Mouse (Mus musculus) forebrain, postnatal 0 days (tissue): ENCODE measurements at regions not wholly inside any gene's neighbourhood (a gene's known extent, or its start where the extent isn't known, plus 50 kb on each side); places are given as distances from the start of the nearest gene placed in this dataset.

ENCODE experiments used
- ATAC-seq: fragments of 200-750 bp; cut with Nextera tagmentation; 2 replicates; pipeline ENCODE4 v1.8.0; 2017; ENCODE audit warnings: mild to moderate bottlenecking, moderate library complexity
- DNase-seq: peaks from one replicate; pipeline ENCODE4 v3.0.0-alpha.2; 2015
- H3K27ac ChIP-seq: fragments of 300-500 bp; sonication (generic); 2 replicates; pipeline ENCODE4 v1.5.1; 2014; ENCODE audit warnings: low read depth, mild to moderate bottlenecking, antibody characterized with exemption, low read length, moderate library complexity, mixed read lengths
- H3K27me3 ChIP-seq: fragments of 300-500 bp; sonication (generic); 2 replicates; pipeline ENCODE4 v1.6.1; 2014; ENCODE audit warnings: mild to moderate bottlenecking, low read length, mixed read lengths; ENCODE audit not compliant: insufficient read depth
- H3K36me3 ChIP-seq: fragments of 300-500 bp; sonication (generic); 2 replicates; pipeline ENCODE4 v1.6.1; 2014; ENCODE audit warnings: mild to moderate bottlenecking, moderate library complexity; ENCODE audit not compliant: insufficient read depth
- H3K4me1 ChIP-seq: fragments of 300-500 bp; sonication (generic); 2 replicates; pipeline ENCODE4 v1.6.1; 2014; ENCODE audit warnings: antibody characterized with exemption; ENCODE audit not compliant: insufficient read depth
- H3K4me2 ChIP-seq: fragments of 300-500 bp; sonication (generic); 2 replicates; pipeline ENCODE4 v1.6.1; 2014; ENCODE audit warnings: low read depth, mild to moderate bottlenecking, moderate library complexity
- H3K4me3 ChIP-seq: fragments of 300-500 bp; sonication (generic); 2 replicates; pipeline ENCODE4 v1.5.1; 2014; ENCODE audit warnings: low read depth, low read length, mixed read lengths
- H3K9ac ChIP-seq: fragments of 300-500 bp; sonication (generic); 2 replicates; pipeline ENCODE4 v1.6.1; 2014; ENCODE audit warnings: mild to moderate bottlenecking
- H3K9me3 ChIP-seq: fragments of 300-500 bp; sonication (generic); 2 replicates; pipeline ENCODE4 v1.6.1; 2016; ENCODE audit warnings: low read length
- CTCF ChIP-seq: sonication (generic); IDR thresholded peaks from 2 replicates; pipeline ENCODE4 v1.5.1; 2016; ENCODE audit warnings: antibody characterized with exemption, control low read depth, low read depth
- WGBS: fragments of 180-500 bp; shearing (Covaris S2); extraction: QIAGEN DNeasy Blood & Tissue Kit; methylation state at CpG from one replicate; pipeline ENCODE4 v1.1.7; 2014; 5-methylcytosine and 5-hydroxymethylcytosine counted together

GRCm38 (mm10) chr1:61198549-61199062 lies 220.9 kb downstream of the Icos start:
- ATAC-seq: no peak
- Histone ChIP-seq H3K4me3 (no peak overlapping the region), H3K4me2 (no peak overlapping the region), H3K36me3 (no peaks in the 10 kb centered on the region), H3K4me1 (no peaks in the 10 kb centered on the region), H3K27ac (no peak overlapping the region), H3K27me3 (no peaks in the 10 kb centered on the region), H3K9ac (no peak overlapping the region), H3K9me3 (no peaks in the 10 kb centered on the region)
- TF ChIP-seq CTCF: no peak
- peak; percentile 46 for DNase-seq
- WGBS: 50% methylated on average over 3 of the region's 3 CpGs

- no peak for ATAC-seq
- no peak for DNase-seq
- Histone ChIP-seq H3K36me3 (no peaks in the 10 kb centered on the region), H3K4me1 (peaks cover 2% of the 10 kb centered on the region; the same call in 1 of the 2 replicates), H3K4me3 (no peak overlapping the region), H3K4me2 (no peak overlapping the region), H3K9ac (no peak overlapping the region), H3K27ac (no peak overlapping the region), H3K9me3 (no peaks in the 10 kb centered on the region), H3K27me3 (no peaks in the 10 kb centered on the region)
- TF ChIP-seq CTCF: no peak
- 85% methylated on average over 2 of the region's 2 CpGs for WGBS
These were observed 223.3 kb downstream of the Icos start for GRCm38 (mm10) chr1:61201006-61201405.

GRCm38 (mm10) chr1:61202079-61202478 lies 224.4 kb downstream of the Icos start:
- H3K4me1 ChIP-seq: peaks cover 2% of the 10 kb centered on the region; the same call in 1 of the 2 replicates
- no peak overlapping the region for H3K4me3 ChIP-seq
- H3K27ac ChIP-seq: no peak overlapping the region
- no peaks in the 10 kb centered on the region for H3K27me3 ChIP-seq
- no peak overlapping the region for H3K4me2 ChIP-seq
- no peak for DNase-seq
- no peak for TF ChIP-seq CTCF
- H3K9ac ChIP-seq: no peak overlapping the region
- no peaks in the 10 kb centered on the region for H3K9me3 ChIP-seq
- WGBS: 66% methylated on average over 3 of the region's 3 CpGs
- no peak for ATAC-seq
- no peaks in the 10 kb centered on the region for H3K36me3 ChIP-seq

- Histone ChIP-seq H3K36me3 (no peaks in the 10 kb centered on the region), H3K4me1 (peaks cover 2% of the 10 kb centered on the region; the same call in 1 of the 2 replicates), H3K9me3 (no peaks in the 10 kb centered on the region), H3K4me2 (no peak overlapping the region), H3K27me3 (no peaks in the 10 kb centered on the region), H3K9ac (no peak overlapping the region), H3K4me3 (no peak overlapping the region), H3K27ac (no peak overlapping the region)
- peak; percentile 61; the same call in 1 of the 2 replicates for ATAC-seq
- 17% methylated on average over 15 of the region's 15 CpGs for WGBS
- TF ChIP-seq CTCF: no peak
- no peak for DNase-seq
These were observed 225.4 kb downstream of the Icos start for GRCm38 (mm10) chr1:61203170-61203569.

- Histone ChIP-seq H3K4me2 (no peak overlapping the region), H3K9me3 (no peaks in the 10 kb centered on the region), H3K27ac (no peak overlapping the region), H3K4me1 (peaks cover 2% of the 10 kb centered on the region; the same call in 1 of the 2 replicates), H3K4me3 (no peak overlapping the region), H3K36me3 (no peaks in the 10 kb centered on the region), H3K9ac (no peak overlapping the region), H3K27me3 (no peaks in the 10 kb centered on the region)
- ATAC-seq (peak; percentile 23; the same call in 1 of the 2 replicates), DNase-seq (no peak)
- WGBS: 17% methylated on average over 6 of the region's 6 CpGs
- TF ChIP-seq CTCF: no peak
These were observed 225.9 kb downstream of the Icos start for GRCm38 (mm10) chr1:61203612-61204011.

GRCm38 (mm10) chr1:61205137-61205536 lies 227.4 kb downstream of the Icos start:
- Histone ChIP-seq H3K27me3 (no peaks in the 10 kb centered on the region), H3K4me2 (no peak overlapping the region), H3K4me3 (no peak overlapping the region), H3K4me1 (peaks cover 2% of the 10 kb centered on the region; the same call in 1 of the 2 replicates), H3K9ac (no peak overlapping the region), H3K36me3 (no peaks in the 10 kb centered on the region), H3K9me3 (no peaks in the 10 kb centered on the region), H3K27ac (no peak overlapping the region)
- TF ChIP-seq CTCF: no peak
- 29% methylated on average over 5 of the region's 5 CpGs for WGBS
- no peak for ATAC-seq
- DNase-seq: no peak

GRCm38 (mm10) chr1:61206861-61207380 lies 229.2 kb downstream of the Icos start:
- H3K4me2 ChIP-seq: no peak overlapping the region
- ATAC-seq: no peak
- H3K4me3 ChIP-seq: no peak overlapping the region
- H3K9me3 ChIP-seq: no peaks in the 10 kb centered on the region
- no peaks in the 10 kb centered on the region for H3K27me3 ChIP-seq
- H3K36me3 ChIP-seq: no peaks in the 10 kb centered on the region
- no peak overlapping the region for H3K9ac ChIP-seq
- no peak for TF ChIP-seq CTCF
- H3K4me1 ChIP-seq: peaks cover 2% of the 10 kb centered on the region; the same call in 1 of the 2 replicates
- H3K27ac ChIP-seq: no peak overlapping the region
- DNase-seq: no peak
- WGBS: 92% methylated on average over 6 of the region's 6 CpGs
